Mouse (Mus musculus) intestine, embryonic 16.5 days (tissue): ENCODE data around the gene Thap3. TPM values are rescaled to one million over a fixed set of nuclear protein-coding genes. Genes with fewer than 3 reads are reported as not detected.

Experiments
- ATAC-seq: fragments of 200-750 bp; cut with Nextera tagmentation; 2 replicates; pipeline ENCODE4 v1.8.0; 2017; ENCODE audit warnings: moderate TSS enrichment, moderate library complexity
- H3K27ac ChIP-seq: fragments of 300-500 bp; sonication (generic); 2 replicates; pipeline ENCODE4 v1.5.1; 2014; ENCODE audit warnings: mild to moderate bottlenecking, low read length
- H3K27me3 ChIP-seq: fragments of 300-500 bp; sonication (generic); replicated peaks from 2 replicates; pipeline ENCODE4 v1.6.1; 2014; ENCODE audit warnings: low read length, control low read depth, mixed read lengths; ENCODE audit not compliant: control insufficient read depth, insufficient read depth
- H3K36me3 ChIP-seq: fragments of 300-500 bp; sonication (generic); 2 replicates; pipeline ENCODE4 v1.6.1; 2014; ENCODE audit warnings: low read length, control low read depth; ENCODE audit not compliant: control insufficient read depth, insufficient read depth
- H3K4me1 ChIP-seq: fragments of 300-500 bp; sonication (generic); 2 replicates; pipeline ENCODE4 v1.6.1; 2014; ENCODE audit warnings: low read length, control low read depth, mixed read lengths; ENCODE audit not compliant: control insufficient read depth, insufficient read depth
- H3K4me2 ChIP-seq: fragments of 300-500 bp; sonication (generic); 2 replicates; pipeline ENCODE4 v1.6.1; 2014; ENCODE audit warnings: low read depth, low read length, control low read depth
- H3K4me3 ChIP-seq: fragments of 300-500 bp; sonication (generic); 2 replicates; pipeline ENCODE4 v1.5.1; 2014; ENCODE audit warnings: mild to moderate bottlenecking, low read length
- H3K9ac ChIP-seq: fragments of 300-500 bp; sonication (generic); 2 replicates; pipeline ENCODE4 v1.6.1; 2014; ENCODE audit warnings: low read depth, low read length
- H3K9me3 ChIP-seq: fragments of 300-500 bp; sonication (generic); 2 replicates; pipeline ENCODE4 v1.6.1; 2016; ENCODE audit warnings: low read length, control low read depth; ENCODE audit not compliant: control insufficient read depth
- WGBS: fragments of 180-500 bp; shearing (Covaris S2); extraction: QIAGEN DNeasy Blood & Tissue Kit; methylation state at CpG from one replicate; pipeline ENCODE4 v1.1.7; 2014; 5-methylcytosine and 5-hydroxymethylcytosine counted together
- polyA plus RNA-seq: library from polyadenylated mRNA; unstranded; fragments of >200 nt; fragmentation: Nextera tagmentation; extraction: Ambion mirVana; gene quantifications from 2 replicates; pipeline ENCODE4 v1.2.1, GENCODE M21; 2015

Thap3 gene
- polyA plus RNA-seq, 1 experiment from 2014 or later, result 29.0 TPM

DNA sequence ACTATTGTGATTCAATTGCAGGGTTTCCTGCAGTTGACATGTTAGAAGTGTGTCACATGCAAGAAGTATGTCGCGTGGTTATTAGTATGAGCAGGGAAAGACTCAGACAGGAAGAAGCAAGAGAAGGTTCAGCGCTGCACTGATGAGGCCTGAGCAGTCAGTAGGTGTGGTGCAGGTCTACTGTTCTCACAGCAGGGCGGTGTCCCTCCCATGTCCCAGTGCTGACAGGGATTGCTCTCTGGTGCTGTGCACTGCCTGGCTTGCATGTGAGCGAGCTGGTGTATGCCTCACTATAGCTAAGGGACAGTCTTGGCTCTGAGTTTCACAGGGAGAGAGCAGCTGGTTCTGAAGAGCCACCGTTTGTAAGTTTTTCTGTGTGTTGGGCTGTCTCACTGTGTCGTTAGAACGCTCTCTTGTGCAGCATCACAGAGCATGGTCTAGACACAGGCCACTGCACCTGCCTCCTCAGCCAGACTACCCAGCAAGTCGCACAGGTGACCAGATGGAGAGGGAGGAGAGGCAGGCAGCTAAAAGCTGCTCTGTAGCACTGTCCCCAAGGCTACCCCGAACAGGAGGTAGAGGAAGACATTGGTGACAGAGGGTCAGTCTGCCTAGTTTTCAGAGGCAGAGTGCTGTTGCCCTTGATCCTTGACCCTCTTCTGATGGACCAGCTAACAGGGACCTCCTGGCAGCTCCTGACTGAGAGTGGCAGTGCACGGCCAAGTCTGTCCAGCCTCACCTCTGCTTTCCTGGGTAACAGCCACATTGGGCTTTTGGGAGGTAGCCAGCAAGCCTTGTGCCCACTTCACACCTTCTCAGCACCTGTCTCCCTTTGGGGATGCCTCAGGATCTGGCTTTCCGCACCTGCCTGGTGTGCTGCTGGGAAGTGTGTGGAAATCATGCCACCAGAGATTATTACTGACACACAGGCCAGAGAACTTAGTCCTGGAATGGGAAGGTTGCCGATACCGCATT lies 40.0 kb downstream of the Thap3 start:
- no peaks in the 10 kb centered on the region for H3K9me3 ChIP-seq
- H3K4me3 ChIP-seq, result no peak overlapping the region
- H3K27ac ChIP-seq, result no peak overlapping the region
- H3K9ac ChIP-seq, result no peak overlapping the region
- H3K4me1 ChIP-seq, result no peaks in the 10 kb centered on the region
- 92% methylated on average over 14 of the region's 14 CpGs for WGBS
- peak; percentile 57; the same call in 1 of the 2 replicates for ATAC-seq
- peaks cover 8% of the 10 kb centered on the region; the same call in 1 of the 2 replicates for H3K36me3 ChIP-seq
- no peaks in the 10 kb centered on the region for H3K27me3 ChIP-seq
- no peak overlapping the region for H3K4me2 ChIP-seq

DNA sequence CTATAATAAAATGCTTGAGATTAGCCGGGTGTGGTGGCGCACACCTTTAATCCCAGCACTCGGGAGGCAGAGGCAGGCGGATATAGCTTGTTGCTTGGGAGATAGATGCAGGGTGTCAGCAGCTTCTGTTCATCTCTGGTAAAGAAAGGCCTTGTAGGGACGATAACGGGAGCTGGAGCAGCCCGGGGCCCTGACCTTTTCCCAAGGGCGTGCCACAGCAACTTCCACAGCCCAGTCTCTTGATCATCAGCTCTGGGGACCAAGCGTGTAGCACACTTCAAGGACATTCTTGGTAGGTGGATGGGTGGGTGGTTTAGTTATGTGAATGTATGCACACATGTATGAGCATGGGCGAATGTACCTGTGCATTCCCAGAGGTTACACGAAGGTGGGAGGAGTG lies 42.6 kb downstream of the Thap3 start:
- H3K27ac ChIP-seq, result no peak overlapping the region
- ATAC-seq, result no peak
- 87% methylated on average over 11 of the region's 11 CpGs for WGBS

DNA sequence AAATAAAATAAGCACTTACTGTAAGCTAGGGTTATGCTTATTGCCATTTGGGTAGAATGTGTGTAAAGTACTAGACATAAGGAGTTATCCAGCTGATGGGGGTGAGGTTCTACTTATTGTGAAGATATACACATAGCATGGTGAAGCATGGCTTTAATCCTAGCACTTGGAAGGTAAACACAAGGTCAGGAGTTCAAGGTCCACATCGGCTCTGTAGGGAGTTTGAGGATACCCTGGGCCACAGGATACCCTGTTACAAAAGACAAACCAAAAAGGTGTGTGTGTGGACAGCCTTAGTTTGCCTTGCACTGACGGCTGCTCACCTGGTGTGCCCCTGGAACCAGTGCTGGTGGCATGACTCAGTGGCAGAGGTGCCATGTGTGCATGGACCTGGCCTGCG lies 50.7 kb downstream of the Thap3 start:
- WGBS, result 81% methylated on average over 3 of the region's 3 CpGs
- ATAC-seq, result no peak

More for the DNA sequence above, 42.6 kb downstream of the Thap3 start:
- Histone ChIP-seq H3K36me3 (no peaks in the 10 kb centered on the region), H3K9me3 (no peaks in the 10 kb centered on the region), H3K4me2 (no peak overlapping the region), H3K9ac (no peak overlapping the region), H3K4me1 (no peaks in the 10 kb centered on the region), H3K4me3 (no peak overlapping the region), H3K27me3 (no peaks in the 10 kb centered on the region)

DNA sequence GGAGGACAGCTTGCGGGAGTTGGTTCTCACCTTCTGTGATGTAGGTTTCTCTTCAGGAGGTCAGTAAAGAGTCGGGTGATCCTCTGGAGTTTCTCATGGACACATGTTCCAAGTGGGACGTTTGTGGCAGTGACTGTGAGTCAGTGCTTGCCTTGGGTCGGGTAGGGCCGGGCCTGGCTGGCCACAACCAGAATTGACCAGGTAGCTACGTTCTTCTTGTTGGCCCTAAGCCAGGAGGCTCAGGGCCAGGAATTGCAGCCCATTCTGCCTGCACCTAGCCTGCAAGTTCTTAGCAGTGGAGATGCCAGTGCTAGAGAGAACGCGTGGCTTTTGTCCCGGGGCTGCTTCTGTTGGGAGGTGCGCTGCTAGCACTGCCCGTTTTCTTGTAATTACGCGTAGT lies 51.4 kb downstream of the Thap3 start:
- H3K4me3 ChIP-seq, result no peak overlapping the region
- H3K9ac ChIP-seq, result no peak overlapping the region
- H3K36me3 ChIP-seq, result no peaks in the 10 kb centered on the region
- H3K27me3 ChIP-seq, result no peaks in the 10 kb centered on the region
- no peak for ATAC-seq
- H3K27ac ChIP-seq, result no peak overlapping the region
- WGBS, result 82% methylated on average over 13 of the region's 13 CpGs
- H3K4me1 ChIP-seq, result peaks cover 17% of the 10 kb centered on the region
- no peak overlapping the region for H3K4me2 ChIP-seq
- H3K9me3 ChIP-seq, result no peaks in the 10 kb centered on the region

More for the DNA sequence above, 50.7 kb downstream of the Thap3 start:
- no peaks in the 10 kb centered on the region for H3K27me3 ChIP-seq
- no peaks in the 10 kb centered on the region for H3K36me3 ChIP-seq
- H3K4me3 ChIP-seq, result no peak overlapping the region
- H3K4me1 ChIP-seq, result peaks cover 17% of the 10 kb centered on the region
- no peak overlapping the region for H3K9ac ChIP-seq
- H3K9me3 ChIP-seq, result no peaks in the 10 kb centered on the region
- H3K27ac ChIP-seq, result no peak overlapping the region
- H3K4me2 ChIP-seq, result no peak overlapping the region

DNA sequence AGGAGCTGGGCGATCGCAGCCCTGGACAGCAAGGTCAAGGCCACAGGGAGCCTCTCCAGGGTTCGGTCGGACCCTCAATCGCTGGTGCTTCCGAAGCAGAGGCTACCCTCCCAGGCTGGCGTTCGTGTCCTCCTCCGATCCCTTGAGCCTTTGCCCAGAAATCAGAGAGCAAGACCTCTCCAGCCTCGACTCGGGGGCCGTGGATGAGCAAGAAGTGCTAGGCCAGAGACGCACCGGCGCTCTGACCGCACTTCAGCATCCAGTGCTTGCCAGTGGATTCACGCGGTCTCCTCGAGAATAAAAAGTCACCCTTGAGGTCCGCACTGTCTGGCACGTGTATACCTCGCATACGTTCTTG lies 54.6 kb downstream of the Thap3 start:
- no peaks in the 10 kb centered on the region for H3K9me3 ChIP-seq
- peak overlapping the region; percentile 100 for H3K4me3 ChIP-seq
- peak overlapping the region; percentile 43 for H3K27ac ChIP-seq
- H3K4me1 ChIP-seq, result peaks cover 17% of the 10 kb centered on the region
- H3K27me3 ChIP-seq, result no peaks in the 10 kb centered on the region
- no peaks in the 10 kb centered on the region for H3K36me3 ChIP-seq
- WGBS, result under 1% methylated on average over 23 of the region's 23 CpGs
- H3K4me2 ChIP-seq, result peak overlapping the region; percentile 89
- peak; percentile 1; the same call in 1 of the 2 replicates for ATAC-seq
- H3K9ac ChIP-seq, result peak overlapping the region; percentile 99

DNA sequence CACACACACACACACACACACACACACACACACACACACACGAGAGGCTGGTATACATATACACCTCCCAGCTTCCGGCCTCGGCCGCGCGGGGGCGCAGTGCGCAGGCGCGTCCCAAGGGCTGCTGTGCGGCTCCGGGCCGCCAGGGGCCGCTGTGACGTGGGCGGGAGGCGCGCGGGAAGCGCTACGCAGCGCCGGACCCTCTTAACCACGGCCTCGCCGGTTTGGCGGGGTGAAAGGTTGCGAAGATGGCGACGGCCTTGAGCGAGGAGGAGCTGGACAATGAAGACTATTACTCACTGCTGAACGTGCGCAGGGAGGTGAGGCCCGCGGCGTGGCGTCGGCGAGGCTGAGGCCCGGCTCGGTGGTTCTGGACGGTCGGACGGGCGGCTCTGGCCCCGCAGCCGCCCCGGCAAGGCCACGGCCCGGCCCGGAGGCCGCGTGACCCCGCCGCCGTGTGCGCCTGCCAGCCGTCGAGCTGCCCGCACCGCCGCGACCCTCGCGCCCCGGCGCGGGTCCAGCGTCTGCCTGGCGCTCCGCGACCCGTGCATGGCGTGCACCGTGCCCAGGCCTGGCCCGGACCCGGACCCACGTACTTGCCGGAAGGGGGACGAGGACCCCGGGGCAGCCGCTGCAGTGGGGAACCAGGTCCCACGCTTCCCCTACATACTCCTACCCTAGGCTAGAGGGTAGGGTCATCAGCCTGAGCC lies 55.1 kb downstream of the Thap3 start, which contains the start of gene Dnajc11:
Gene Dnajc11 (plus strand): TSS at position 187 of the 710 bp plus-strand sequence.
- Histone ChIP-seq H3K36me3 (no peaks in the 10 kb centered on the region), H3K9ac (peak within 1 kb of the TSS; percentile 99), H3K4me1 (peaks cover 17% of the 10 kb centered on the region), H3K27me3 (no peaks in the 10 kb centered on the region), H3K9me3 (no peaks in the 10 kb centered on the region), H3K4me3 (peak within 1 kb of the TSS; percentile 100), H3K27ac (peak within 1 kb of the TSS; percentile 43), H3K4me2 (peak within 1 kb of the TSS; percentile 89)
- WGBS, result under 1% methylated on average over 83 of the region's 83 CpGs
- peak; percentile 92 for ATAC-seq

Other genes starting within 250 kb of the Thap3 start
- gene Camta1, start 127.1 kb downstream of the Thap3 start, polyA plus RNA-seq, result 51.4 and 69.1 TPM in 2 replicates
- gene Dnajc11, start 55.3 kb downstream of the Thap3 start, polyA plus RNA-seq, result 71.0 and 73.6 TPM in 2 replicates
- 15.5 and 16.7 TPM in 2 replicates for gene Phf13, start 7.3 kb upstream of the Thap3 start, polyA plus RNA-seq
- 7.4 and 8.3 TPM in 2 replicates for gene Klhl21, start 19.8 kb upstream of the Thap3 start, polyA plus RNA-seq
- gene Zbtb48, start 38.7 kb upstream of the Thap3 start, polyA plus RNA-seq, result 13.5 and 16.6 TPM in 2 replicates
- 0.20 and 0.21 TPM in 2 replicates for gene Tas1r1, start 49.6 kb upstream of the Thap3 start, polyA plus RNA-seq
- gene Nol9, start 50.3 kb upstream of the Thap3 start, polyA plus RNA-seq, result 22.4 and 22.7 TPM in 2 replicates
- 14.2 and 17.0 TPM in 2 replicates for gene Plekhg5, start 83.5 kb upstream of the Thap3 start, polyA plus RNA-seq
- gene Tnfrsf25, start 126.9 kb upstream of the Thap3 start, polyA plus RNA-seq, result 1.8 and 2.4 TPM in 2 replicates
- gene Espn, start 163.4 kb upstream of the Thap3 start, polyA plus RNA-seq, result 31.6 and 39.5 TPM in 2 replicates
- gene Hes2, start 169.9 kb upstream of the Thap3 start, polyA plus RNA-seq, result 0.68 and 0.98 TPM in 2 replicates
- gene Acot7, start 189.1 kb upstream of the Thap3 start, polyA plus RNA-seq, result 49.4 and 52.5 TPM in 2 replicates